Mouse (Mus musculus): Measurements from ENCODE around the gene Mcur1.

DNA sequence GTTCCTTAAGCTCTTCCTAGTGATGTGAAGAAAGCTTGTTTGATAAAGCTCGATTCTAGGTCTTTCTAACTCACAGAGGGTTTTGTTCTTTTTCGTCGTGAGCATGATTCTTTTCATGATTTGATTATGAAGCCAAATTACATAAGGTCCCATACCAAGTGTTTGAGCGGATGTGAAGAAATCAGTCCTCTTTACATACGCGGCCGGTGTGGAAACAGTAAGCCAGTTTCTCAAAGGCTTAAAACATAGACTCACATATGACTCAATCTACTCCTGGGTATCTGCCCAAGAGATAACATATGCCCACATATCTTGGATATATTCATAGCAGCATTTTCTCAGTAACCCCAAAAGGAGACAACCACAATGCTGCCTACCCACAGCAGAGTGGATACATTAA is 66.3 kb downstream of the Mcur1 start:
- TF ChIP-seq POLR2A (IDR thresholded peaks at IDR 0.05; ENCODE audit: borderline replicate concordance, extremely low read depth, low read depth, low read length) (no peak), CTCF (IDR thresholded peaks at IDR 0.05; ENCODE audit: insufficient read depth, low read length) (no peak)
